Mouse (Mus musculus) stomach, postnatal 0 days (tissue): ENCODE results near the gene Ccl28.

ENCODE experiments used
- CTCF ChIP-seq: IDR thresholded peaks from 2 replicates; pipeline ENCODE4 v1.5.1; 2016; ENCODE audit warnings: antibody characterized with exemption, low read depth, mild to moderate bottlenecking, moderate library complexity
- EP300 ChIP-seq: optimal IDR thresholded peaks from 2 replicates; pipeline ENCODE3; 2016; ENCODE audit warnings: antibody characterized with exemption

GRCm38 (mm10) chr13:119656246-119656645 lies 32.6 kb downstream of the Ccl28 start:
- TF ChIP-seq EP300 (no peak), CTCF (no peak)
